17 mouse cellular contexts compared by ENCODE assay signal in genomic region chr3:54633446-54633845, GRCm38 (mm10).
"Had no signal": no experiment of that assay in that cellular context is flagged by ENCODE, and none has a peak within 500 bp of the region (broad histone marks: within the 10 kb centered on the region; RNA-seq: fewer than 3 reads in every experiment).

No protein-coding gene starts in this region.

- H3K4me2 ChIP-seq: liver, embryonic 13.5 days; lung, embryonic 15.5 days; neural tube, embryonic 15.5 days had no signal

- H3K4me3 ChIP-seq: layer of hippocampus, adult 2 months; left cerebral cortex, adult 2 months; limb, embryonic 10.5 days; liver, embryonic 13.5 days; lung, embryonic 15.5 days; midbrain, embryonic 10.5 days; myocyte; neural tube, embryonic 15.5 days had no signal

- H3K9ac ChIP-seq: liver, embryonic 13.5 days; liver, postnatal 0 days; lung, embryonic 15.5 days; neural tube, embryonic 15.5 days had no signal

- H3K27me3 ChIP-seq: liver, embryonic 13.5 days; lung, embryonic 15.5 days; neural tube, embryonic 15.5 days had no signal

- H3K9me3 ChIP-seq: limb, embryonic 10.5 days; lung, embryonic 15.5 days; neural tube, embryonic 15.5 days had no signal

- DNase-seq: kidney, adult 18-20 months; kidney, postnatal 10 days; kidney, postnatal 4 days; liver, embryonic 13.5 days; liver, postnatal 0 days; midbrain, embryonic 14.5 days; right cerebral cortex, adult 18-20 months; right cerebral cortex, postnatal 25 days; thymus, adult 2 months; thymus, postnatal 25 days had no signal

- H3K36me3 ChIP-seq: limb, embryonic 10.5 days; liver, embryonic 13.5 days; lung, embryonic 15.5 days; midbrain, embryonic 10.5 days; neural tube, embryonic 15.5 days had no signal

- H3K4me1 ChIP-seq: limb, embryonic 10.5 days; liver, embryonic 13.5 days; lung, embryonic 15.5 days; midbrain, embryonic 10.5 days; neural tube, embryonic 15.5 days had no signal

- H3K27ac ChIP-seq: layer of hippocampus, adult 2 months; left cerebral cortex, adult 2 months; limb, embryonic 10.5 days; liver, embryonic 13.5 days; lung, embryonic 15.5 days; midbrain, embryonic 10.5 days; neural tube, embryonic 15.5 days had no signal

- ATAC-seq: liver, postnatal 0 days had no signal
